Mouse (Mus musculus) retina, embryonic 14.5 days (tissue): ENCODE data around the gene Prss41.
A peak's percentile ranks its signal among the peaks of the same experiment; 100 is the strongest.
"Not testable (repeated sequence)": the region's sequence is repeated elsewhere in the genome, so short reads cannot be mapped to it uniquely, and the experiment has no call there.

Source experiments
- DNase-seq: peaks from one replicate; pipeline ENCODE4 v3.0.0-alpha.2; 2015; ENCODE audit warnings: low spot score

Prss41 gene

GRCm38 (mm10) chr17:23843812-23844273, at the start of gene Prss41, which contains the start of gene Prss32:
Prss41 (minus strand) TSS chr17:23844172.
Prss32 (plus strand) TSS chr17:23843855.
- peak; percentile 83 for DNase-seq

DNA sequence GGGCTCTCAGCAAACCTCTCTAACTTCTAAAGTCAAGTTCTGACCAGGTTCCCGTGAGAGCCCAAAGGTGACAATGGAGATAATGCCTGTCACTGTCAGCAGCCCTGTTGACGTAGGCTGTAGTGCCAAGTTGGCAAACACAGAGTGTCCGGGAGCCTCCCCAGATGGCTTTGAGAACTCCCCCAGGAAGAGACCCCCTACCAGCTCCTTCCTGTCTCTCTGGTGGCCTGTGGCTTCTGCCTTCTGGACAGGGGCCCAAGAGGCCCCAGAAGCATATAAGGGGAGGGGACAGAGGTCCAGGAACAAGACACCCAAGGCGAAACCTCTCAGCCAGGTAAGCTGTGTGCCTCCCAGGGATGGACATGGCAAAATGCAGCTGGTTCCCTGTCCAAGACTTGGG, 36.6 kb upstream of the Prss41 start, which contains the start of the genes Dcpp1 and Dcpp2:
Gene Dcpp1 (plus strand): TSS at position 301 of the 400 bp plus-strand sequence.
Gene Dcpp2 (plus strand): TSS at position 305 of the 400 bp plus-strand sequence.
- not testable (repeated sequence) for DNase-seq

DNA sequence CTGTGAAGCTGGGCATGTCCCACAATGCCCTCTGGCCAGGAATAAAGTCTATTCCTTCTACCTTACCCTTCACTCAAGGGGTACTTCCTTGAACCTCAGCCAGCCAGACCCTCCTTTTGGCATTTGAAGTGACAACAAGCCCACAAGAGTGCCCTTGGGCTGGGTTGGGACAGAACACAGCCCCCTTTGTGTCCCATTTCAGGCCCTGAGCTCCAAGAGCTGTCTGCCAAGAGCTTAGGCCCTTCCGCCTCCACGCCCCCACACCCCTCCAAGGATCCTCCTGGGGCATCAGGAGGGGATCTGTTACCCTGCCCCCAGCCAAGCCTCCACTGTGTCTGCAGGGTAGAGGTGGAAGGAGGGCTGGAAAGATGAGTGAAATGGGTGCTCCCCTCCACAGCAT, 33.2 kb upstream of the Prss41 start:
- no peak for DNase-seq

DNA sequence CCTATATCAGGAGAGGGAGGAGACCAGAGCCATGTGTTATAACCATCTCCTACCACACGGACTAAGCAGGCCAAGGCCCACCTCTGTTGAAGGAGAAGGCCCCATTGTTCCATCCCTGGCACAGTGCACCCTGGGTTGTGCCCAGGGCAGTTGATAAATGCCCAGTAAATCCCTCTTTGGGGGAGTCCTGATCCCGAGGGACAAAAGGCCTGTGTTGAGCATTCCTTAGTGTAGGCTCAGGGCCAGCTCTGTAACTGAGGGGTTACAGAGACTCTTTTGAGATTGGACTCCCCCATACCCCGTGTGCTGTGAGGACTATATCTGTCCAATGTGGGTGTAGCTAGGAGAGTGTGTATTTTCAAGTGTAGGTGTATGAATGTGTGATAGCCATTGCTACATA, 32.8 kb upstream of the Prss41 start:
- DNase-seq = no peak

GRCm38 (mm10) chr17:23873884-23874856, 30.2 kb upstream of the Prss41 start:
- peak; percentile 82 for DNase-seq

GRCm38 (mm10) chr17:23868513-23868912, 24.5 kb upstream of the Prss41 start:
- DNase-seq = no peak

GRCm38 (mm10) chr17:23867756-23868155, 23.8 kb upstream of the Prss41 start, which contains the start of gene Prss21:
Prss21 (plus strand) TSS chr17:23868056.
- no peak for DNase-seq

GRCm38 (mm10) chr17:23862926-23863325, 19.0 kb upstream of the Prss41 start:
- no peak for DNase-seq

GRCm38 (mm10) chr17:23857913-23858312, 13.9 kb upstream of the Prss41 start:
- DNase-seq = no peak

DNA sequence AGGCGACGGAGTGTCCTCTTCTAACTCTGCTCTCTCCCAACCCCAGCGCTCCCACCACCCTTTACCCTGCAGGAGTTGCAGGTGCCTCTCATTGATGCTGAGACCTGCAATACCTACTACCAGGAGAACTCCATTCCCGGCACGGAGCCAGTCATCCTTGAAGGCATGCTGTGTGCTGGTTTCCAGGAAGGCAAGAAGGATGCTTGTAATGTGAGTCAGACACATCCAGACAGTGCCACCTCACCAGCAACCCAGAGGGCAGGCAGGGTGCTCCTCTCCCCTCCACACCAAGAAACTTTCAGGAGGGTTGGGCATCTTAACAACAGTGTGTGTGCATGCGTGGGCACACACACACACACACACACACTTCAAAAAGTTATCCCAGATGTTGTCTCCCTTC, 13.2 kb upstream of the Prss41 start:
- DNase-seq = no peak

DNA sequence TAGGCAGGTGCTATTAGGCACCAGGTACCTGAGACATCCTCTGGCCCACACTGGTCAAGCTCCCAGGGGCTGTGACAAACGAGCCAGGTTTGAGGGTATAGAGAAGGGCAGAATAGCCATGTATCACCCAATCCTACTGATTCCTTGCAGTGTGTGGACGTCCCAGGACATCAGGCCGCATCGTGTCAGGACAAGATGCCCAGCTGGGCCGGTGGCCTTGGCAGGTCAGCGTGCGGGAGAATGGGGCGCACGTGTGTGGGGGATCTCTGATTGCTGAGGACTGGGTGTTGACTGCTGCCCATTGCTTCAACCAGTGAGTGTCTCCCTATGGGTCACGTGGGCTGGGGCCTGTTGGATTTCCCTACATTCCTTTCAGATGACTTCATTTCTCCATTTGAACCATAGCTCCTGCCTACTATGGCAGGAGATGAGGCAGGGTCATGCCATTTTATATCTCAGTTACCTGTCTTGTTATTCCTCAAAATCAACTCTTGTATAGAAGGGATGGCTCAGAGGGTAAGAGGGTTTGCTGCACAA, 10.3 kb upstream of the Prss41 start:
- DNase-seq = no peak

GRCm38 (mm10) chr17:23853292-23853691, 9.3 kb upstream of the Prss41 start:
- DNase-seq = peak; percentile 81

- DNase-seq = peak; percentile 80
Observed at GRCm38 (mm10) chr17:23850853-23851749, 7.1 kb upstream of the Prss41 start.

DNA sequence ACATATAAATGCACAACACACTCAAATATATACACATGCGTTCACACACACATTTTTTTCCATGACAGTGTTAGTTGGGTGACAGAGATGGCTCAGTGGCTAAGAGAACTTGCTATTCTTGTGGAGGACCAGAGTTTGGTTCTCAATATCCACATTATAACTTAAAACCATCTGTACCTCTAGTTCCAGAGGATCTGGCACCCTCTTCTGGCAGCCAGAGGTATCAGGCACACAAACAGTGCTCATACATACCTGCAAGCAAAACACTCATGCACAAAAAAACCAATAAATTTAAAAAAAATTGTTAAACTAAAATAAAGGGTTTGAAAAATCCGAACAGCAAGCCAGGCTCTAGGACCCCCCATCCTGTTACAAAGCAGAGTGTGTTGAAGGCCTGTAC, 6.1 kb upstream of the Prss41 start:
- DNase-seq = no peak

DNA sequence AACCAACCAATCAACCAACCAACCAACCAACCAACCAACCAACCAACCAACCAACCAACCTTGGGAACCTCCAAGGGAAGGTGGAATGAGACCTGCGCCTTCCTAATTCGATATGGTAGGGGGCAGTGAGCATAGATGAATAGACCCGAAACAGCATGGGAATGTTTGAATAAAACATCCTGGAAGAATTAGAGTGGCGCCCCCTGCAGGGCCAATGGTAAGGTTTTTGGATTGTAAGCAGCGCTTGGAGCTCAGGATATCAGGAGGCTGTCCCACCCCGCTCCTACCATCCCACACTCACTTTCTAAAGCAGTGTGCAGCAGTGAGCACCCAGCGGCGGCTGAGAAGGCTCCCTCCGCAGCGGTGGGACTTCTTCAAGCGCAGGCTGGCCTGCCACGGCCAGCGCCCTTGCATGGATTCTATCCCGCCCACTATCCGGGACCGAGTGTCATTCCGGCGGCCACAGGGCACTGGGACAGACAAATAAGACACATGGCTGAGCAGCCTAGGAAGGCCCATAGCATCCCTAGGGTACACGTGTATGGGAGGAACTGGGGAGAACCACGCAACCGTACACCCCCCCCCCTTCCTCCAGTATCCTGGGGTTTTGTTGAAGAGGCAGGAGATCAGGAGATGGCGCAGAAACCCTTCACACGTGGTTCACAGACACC, 696 bp downstream of the Prss41 start:
- peak; percentile 67 for DNase-seq

GRCm38 (mm10) chr17:23841145-23841544, 2.8 kb downstream of the Prss41 start:
- peak; percentile 91 for DNase-seq

GRCm38 (mm10) chr17:23836006-23836575, 7.9 kb downstream of the Prss41 start, which contains the start of gene Prss33:
Prss33 (minus strand) TSS chr17:23836056.
- peak; percentile 35 for DNase-seq

DNA sequence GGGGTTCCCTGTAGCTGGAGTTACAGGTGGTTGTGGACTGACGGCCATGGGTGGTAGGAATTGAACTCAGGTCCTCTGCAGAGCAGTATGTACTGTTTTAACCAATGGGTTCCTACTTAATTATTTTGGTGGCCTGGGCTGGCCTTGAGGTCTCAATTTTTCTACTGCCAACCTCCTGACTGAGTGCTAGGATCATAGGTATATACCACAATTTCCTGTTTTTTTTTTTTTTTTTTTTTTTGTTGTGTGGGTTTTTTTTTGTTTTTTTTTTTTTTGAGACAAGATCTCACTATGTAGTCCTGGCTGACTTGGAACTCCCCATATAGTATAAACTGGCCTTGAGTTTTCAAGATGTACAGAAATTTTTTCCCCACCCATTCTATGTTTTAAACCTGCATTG, 12.8 kb downstream of the Prss41 start:
- no peak for DNase-seq

- peak; percentile 89 for DNase-seq
Observed at GRCm38 (mm10) chr17:23829064-23829619, 14.8 kb downstream of the Prss41 start, which contains the start of gene Elob. Elob (minus strand) TSS chr17:23829136.

GRCm38 (mm10) chr17:23828271-23829001, 15.5 kb downstream of the Prss41 start:
- DNase-seq = peak; percentile 67
